Mouse (Mus musculus) CD4-positive, CD25-positive, alpha-beta regulatory T cell (primary cell): ENCODE measurements around the gene Cpa2. TPM values are rescaled to one million over a fixed set of nuclear protein-coding genes. Genes with fewer than 3 reads are reported as not detected.

Experiments used
- polyA plus RNA-seq: library from polyadenylated mRNA; unstranded; fragments of 100-300 nt; shearing (Covaris generic); gene quantifications from one replicate; pipeline ENCODE4 v1.2.1, GENCODE M21; 2017

Cpa2 gene
- polyA plus RNA-seq, result 0.17 TPM

DNA sequence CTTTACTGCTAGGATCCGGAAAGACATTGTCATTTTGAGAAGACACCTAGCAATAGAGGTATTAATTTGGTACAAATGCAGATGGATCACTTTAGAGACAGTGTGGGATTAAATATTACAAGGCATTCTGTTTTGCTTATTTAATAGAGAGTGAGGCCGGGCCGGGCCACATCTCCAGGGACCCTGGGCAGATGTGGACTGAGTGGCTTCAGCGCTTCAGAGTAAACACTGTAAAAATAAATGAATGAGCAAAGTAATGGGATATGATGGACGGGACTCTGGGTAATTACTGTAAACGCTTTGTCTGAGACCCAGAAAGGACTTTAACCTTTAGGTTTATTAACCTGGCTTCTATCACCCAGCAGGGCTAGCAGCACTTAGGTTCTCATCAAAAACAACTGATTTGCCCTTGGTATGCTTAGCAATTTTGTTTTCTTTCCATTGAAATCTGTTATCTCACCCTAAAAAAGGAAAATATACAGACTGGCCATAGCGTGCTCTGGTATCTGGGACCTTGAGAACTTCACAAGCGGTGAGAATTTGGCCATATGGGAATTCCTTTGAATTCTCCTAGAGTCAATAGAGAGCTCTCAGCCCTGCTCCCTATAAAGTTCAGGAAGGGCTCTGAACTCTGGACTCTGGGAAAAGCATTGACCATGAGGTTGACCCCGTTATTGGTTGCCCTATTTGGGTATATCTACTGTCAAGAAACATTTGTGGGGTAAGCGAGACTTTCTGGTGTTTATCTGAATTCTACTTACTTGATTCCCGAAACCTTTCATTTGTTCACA, at the start of gene Cpa2:
Gene Cpa2 (plus strand): TSS at position 574 of the 791 bp plus-strand sequence.

DNA sequence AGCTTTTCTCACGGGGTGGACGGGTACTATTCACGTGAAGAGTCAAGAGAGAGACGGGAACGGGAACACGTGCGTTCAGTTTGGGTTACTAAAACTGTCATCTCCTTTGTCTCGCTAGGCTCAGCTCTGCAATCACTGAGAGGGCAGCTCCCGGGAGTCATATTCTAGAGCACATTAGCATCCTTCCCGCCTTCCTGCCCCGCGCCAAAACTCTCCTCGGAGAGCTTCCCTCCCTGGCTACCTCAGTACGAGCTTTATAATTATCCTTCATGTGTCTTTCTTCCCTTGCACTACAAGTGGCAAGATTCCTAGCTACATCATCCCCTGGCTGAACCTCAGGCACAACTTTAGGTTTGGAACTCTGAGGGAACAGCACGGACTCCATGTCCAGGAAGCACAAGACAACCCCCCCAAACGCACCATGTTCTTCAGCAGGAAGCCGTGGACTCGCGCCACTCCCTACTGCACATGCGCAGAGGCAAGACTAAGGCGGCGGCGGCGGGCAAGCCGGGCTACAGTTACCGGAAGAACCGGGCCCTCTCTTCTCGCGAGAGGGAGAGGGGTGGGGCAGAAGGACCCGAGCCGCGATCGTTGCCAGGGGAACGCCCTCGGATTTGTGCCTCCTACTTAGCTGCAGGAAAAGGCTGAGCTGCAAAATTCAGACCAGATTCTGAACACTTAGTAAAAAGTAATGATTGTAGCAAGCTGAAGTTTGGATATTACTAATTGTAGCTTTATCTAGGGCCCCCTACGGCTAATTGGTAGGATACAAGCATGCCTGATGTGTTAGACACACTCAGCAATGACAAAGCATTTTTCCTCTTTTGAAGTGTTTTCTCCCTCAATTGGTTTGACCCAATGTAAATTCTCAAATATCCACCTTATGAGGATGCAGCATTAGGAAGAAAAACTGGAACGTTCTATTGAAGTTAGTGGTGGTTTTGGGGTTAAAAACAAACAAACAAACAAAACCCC, 31.8 kb upstream of the Cpa2 start, which contains the start of the genes Tmem209 and Ssmem1:
Gene Tmem209 (minus strand): TSS at position 519 of the 975 bp plus-strand sequence.
Gene Ssmem1 (plus strand): TSS at position 585 of the 975 bp plus-strand sequence.

DNA sequence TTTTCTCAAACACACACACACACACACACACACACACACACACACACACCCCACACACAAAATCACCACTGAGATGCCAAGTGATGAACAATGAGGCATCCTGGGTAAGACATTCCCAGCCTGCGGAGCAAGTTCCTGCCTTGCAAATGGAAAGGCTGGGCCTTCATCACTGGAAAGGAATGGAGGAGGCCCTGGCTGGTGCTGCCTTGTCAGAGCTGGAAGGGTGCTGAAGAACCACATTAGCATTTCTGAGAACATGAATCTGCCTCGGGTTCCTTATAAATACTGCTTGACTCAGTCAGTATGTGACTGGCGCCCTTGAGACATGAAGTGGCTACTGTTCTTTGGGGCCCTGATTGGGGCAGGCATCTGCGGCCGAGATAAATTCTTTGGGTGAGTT, 26.7 kb downstream of the Cpa2 start, which contains the start of gene Cpa4:
Gene Cpa4 (plus strand): TSS at position 301 of the 400 bp plus-strand sequence.

DNA sequence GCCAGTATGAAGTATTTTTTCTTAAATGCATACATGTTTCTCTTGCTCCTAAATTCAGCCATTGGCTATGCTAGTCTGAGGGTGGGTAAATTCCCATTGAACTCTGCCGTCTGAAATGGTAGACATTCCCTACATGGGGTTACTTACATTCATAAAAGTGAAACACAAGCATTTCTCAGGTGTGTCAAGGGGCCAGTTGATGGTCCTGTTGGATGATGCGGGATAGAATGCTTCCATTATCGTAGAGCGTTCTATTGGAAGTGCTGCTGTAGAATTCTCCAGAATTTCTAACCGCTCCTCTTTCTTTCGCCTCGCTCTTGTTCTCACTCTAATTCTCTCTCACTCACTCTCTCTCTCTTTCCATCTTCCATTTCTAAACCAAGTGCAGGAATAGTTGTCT, 69.3 kb downstream of the Cpa2 start, which contains the start of gene Cpa5:
Gene Cpa5 (plus strand): TSS at position 301 of the 400 bp plus-strand sequence.

Other genes with a start within 250 kb of the Cpa2 start
- 182 TPM for gene Ube2h, start 237.0 kb upstream of the Cpa2 start, polyA plus RNA-seq
- gene Zc3hc1, start 150.6 kb upstream of the Cpa2 start, polyA plus RNA-seq, result 37.7 TPM
- gene Klhdc10, start 139.7 kb upstream of the Cpa2 start, polyA plus RNA-seq, result 12.2 TPM
- 57.3 TPM for gene Tmem209, start 31.8 kb upstream of the Cpa2 start, polyA plus RNA-seq
- gene Ssmem1, start 31.7 kb upstream of the Cpa2 start, polyA plus RNA-seq, result not detected
- gene Cpa4, start 26.8 kb downstream of the Cpa2 start, polyA plus RNA-seq, result not detected
- not detected for gene Cpa5, start 69.4 kb downstream of the Cpa2 start, polyA plus RNA-seq
- gene Cpa1, start 97.6 kb downstream of the Cpa2 start, polyA plus RNA-seq, result not detected
- gene Cep41, start 152.2 kb downstream of the Cpa2 start, polyA plus RNA-seq, result 10.1 TPM
- gene Mest, start 182.0 kb downstream of the Cpa2 start, polyA plus RNA-seq, result 0.61 TPM